Mouse (Mus musculus) layer of hippocampus, postnatal 25 days (tissue): Measurements from ENCODE around the gene Atp5d. TPM values are rescaled to one million over a fixed set of nuclear protein-coding genes. Genes with fewer than 3 reads are reported as not detected.
A peak's percentile ranks its signal among the peaks of the same experiment; 100 is the strongest.
"Not testable (repeated sequence)": the region's sequence is repeated elsewhere in the genome, so short reads cannot be mapped to it uniquely, and the experiment has no call there.

Source experiments
- DNase-seq, 2 experiments: peaks; one replicate each; pipeline ENCODE4 v3.0.0; 2022; ENCODE audit warnings: mixed read lengths in 2 of 2, low spot score in 1 of 2; ENCODE audit errors: extremely low spot score in 1 of 2
- total RNA-seq, 2 experiments: library from RNA; stranded (reverse); gene quantifications; 2 replicates each; pipeline ENCODE4 v1.2.3; 2021

Gene Atp5d
- total RNA-seq, 2 experiments from 2014 or later, result 338 to 391 TPM

DNA sequence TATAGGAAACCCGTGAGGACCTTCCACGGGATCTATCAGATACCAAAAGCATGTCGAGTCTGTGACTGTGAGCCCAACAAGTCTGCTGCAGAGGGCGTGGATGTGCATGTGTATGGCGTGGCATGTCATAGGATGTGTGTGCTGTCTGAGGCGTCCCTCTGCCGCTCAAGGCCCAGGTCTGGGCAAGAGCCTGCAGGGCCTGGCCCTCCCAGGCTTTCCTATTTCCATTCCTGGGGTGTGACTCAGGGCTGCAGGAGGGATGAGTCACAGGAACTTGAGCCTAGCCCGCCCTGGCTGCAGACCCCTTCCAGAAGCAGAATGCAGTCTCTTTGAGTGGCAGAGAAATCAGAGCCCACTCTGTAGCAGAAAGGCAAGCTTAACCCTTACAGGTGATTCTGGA is 25.3 kb downstream of the Atp5d start:
- no peak for DNase-seq

- DNase-seq, result no peak
Measured at GRCm38 (mm10) chr10:80164161-80164997, 25.9 kb downstream of the Atp5d start.

DNA sequence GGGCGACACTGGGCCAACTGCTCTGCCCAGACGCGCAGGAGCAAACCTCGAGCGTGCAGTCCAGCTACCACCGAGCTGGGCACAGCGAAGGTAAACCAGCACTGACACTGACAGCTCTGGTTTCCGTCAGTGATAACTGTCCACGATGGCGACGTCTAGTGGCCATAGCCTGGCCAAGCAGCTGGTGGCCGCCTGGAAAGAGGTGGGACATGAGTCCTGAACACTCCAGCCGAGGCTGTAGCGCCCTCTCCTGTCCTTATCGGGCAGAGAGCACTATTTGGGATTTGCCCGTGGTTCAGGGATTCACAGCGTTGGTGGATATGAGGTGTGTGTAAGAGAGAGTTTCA is 26.5 kb downstream of the Atp5d start:
- DNase-seq, result peak; percentile 82 to 92

DNA sequence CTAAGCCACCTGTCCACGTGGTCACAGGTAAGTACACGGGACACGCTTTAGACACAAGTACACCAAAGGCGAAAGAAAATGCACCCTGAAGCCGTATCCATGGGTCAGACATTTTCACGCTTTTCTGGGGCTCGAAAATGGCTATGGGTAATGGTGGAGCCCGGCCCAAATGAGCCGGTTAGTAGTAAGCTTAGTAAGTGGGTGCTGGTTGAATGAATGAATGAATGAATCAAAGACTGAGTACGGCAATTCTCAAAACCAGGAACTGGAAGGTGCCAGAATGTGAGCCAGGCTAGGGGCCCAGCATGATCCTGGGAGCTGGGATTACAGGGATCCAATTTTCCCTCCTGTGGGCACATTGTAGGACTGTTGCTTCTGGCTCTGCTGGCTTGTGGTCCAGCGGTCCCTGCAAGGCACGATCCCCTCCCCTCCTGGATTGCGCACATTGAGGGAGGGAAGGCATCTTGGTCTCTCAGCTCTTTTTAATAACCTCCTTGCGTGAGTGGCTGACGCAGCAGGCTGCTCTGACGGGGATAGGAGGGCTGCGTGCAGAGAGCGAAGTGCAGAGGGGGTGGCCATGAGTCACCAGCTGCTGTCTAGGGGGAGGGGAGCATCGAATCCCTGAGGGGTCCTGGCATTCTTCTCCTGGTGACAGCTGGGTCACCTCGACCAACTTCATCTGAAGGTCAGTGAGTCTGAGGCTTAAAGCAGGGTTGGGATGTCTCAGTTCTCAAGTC is 27.1 kb downstream of the Atp5d start, which contains the start of gene Cirbp:
Gene Cirbp, plus strand, starts transcription at position 594 of the 737 bp plus-strand sequence.
- no peak for DNase-seq

- DNase-seq, result not testable (repeated sequence)
Measured at GRCm38 (mm10) chr10:80166136-80166535, 27.7 kb downstream of the Atp5d start.

- DNase-seq, result peak; percentile 97 to 98
Measured at GRCm38 (mm10) chr10:80167460-80168037, 29.1 kb downstream of the Atp5d start.

DNA sequence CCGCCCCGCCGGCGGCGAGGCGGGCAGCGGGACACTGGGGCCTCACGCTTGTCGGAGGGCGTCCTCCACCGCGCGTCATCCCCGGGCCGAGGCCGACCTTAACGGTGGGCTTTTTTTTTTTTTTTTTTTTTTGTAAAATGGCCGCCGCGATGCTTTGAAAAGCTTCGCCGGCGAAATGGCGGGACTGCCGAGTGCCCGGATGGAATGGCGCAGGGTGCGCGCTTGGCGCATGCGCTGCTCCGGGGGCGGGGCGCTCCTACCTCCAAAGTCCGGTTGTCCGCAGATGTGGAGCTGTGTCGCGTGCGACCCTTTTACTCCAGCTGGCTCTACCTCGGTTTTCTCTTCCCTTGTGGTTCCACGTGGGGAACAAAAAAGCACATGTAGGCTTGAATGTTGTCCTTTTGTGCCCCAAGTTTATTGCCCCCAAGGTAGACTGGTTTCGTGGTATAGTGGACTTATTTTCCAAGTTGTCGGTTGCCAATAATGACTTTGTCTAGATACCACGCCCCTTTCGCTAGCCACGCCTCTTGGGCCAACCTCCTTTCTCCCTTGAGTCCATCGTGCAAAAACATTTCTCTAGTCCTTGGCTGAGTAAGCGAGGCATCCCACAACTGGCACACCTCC is 29.7 kb downstream of the Atp5d start:
- DNase-seq, result peak; percentile 88 to 91

- no peak for DNase-seq
Measured at GRCm38 (mm10) chr10:80169070-80169469, 30.6 kb downstream of the Atp5d start.

DNA sequence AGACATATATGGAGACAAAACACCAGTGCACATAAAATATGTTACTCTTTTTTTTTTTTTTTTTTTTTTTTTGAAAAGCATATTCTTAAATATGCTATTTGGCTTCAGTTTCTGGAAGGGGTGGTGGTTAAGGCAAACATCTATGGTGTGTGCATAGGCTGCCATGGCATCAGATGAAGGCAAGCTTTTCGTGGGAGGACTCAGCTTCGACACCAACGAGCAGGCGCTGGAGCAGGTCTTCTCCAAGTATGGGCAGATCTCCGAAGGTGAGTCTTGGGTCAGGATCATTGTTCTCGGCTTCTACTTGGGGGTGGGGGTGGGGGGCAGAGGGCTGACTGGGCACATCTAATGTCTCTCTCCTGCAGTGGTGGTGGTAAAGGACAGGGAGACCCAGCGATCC is 31.2 kb downstream of the Atp5d start:
- DNase-seq, result no peak

DNA sequence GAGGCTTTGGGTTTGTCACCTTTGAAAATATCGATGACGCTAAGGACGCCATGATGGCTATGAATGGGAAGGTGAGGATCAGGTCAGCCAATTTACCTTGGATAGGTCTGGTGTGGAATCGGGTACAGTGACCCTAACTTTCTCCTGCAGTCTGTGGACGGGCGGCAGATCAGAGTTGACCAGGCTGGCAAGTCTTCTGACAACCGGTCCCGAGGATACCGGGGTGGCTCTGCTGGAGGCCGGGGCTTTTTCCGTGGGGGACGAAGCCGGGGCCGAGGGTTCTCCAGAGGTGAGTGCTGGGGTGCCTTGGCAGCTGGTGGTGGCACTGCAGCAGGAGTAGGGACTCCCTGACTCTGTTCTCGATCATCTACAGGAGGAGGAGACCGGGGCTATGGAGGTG is 31.6 kb downstream of the Atp5d start:
- DNase-seq, result no peak

DNA sequence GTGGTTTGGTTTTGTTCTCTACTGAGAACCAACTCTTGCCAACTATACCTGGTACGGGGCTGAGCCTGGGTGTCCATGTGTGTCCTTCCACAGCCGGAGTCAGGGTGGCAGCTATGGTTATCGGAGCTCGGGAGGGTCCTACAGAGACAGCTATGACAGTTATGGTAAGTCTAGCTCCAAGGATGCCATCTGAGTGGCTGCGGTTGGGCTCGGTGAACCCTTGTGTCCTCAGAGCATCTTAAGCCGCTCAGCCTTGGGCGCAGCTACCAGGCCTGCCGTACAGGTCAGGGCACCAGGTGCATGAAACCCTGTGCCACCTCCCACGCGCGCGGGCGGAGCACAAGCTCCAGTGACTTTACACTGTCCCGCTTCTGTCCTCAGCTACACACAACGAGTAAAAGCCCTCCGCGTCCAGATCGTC is 32.2 kb downstream of the Atp5d start:
- DNase-seq, result no peak

- no peak for DNase-seq
Measured at GRCm38 (mm10) chr10:80171252-80171651, 32.8 kb downstream of the Atp5d start.

DNA sequence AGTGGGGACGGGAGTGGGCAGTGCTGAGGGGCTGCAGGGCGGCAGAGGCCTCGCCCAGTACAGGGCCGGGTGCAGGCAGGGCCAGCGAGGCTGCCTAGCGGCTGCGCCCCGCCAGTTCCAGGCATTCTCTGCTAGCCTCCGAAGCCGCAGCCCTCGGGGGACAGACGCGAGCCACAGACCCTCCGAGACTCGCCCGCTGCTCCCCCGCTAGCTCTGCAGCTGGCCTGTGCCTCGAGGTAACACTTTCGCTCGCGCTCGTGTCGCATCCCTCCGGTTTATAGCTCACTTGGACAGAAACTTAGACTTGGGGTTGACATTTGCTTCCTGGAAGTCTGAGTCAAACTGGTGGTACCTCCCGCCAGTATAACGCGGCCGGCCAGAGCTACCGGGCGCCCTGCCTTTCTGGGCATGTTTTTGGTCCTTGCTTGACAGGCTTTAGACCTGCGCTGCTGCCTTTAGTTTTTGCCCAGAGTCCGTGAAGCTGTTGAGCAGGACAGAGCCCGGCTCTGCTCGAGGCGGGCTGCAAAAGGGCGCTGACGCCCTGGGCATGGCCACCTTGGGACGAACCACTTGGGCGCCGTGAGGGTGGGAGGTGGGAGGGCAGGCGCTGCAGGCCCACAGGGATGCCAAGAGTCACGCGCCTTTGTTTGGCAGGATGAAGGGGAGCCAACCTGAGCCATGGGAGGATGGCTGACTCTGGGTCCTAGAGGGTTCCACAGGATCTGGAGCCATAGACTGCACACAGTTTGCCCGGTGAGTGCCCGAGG is 33.5 kb downstream of the Atp5d start:
- peak in 1 of 2 experiments; percentile 30 for DNase-seq

DNA sequence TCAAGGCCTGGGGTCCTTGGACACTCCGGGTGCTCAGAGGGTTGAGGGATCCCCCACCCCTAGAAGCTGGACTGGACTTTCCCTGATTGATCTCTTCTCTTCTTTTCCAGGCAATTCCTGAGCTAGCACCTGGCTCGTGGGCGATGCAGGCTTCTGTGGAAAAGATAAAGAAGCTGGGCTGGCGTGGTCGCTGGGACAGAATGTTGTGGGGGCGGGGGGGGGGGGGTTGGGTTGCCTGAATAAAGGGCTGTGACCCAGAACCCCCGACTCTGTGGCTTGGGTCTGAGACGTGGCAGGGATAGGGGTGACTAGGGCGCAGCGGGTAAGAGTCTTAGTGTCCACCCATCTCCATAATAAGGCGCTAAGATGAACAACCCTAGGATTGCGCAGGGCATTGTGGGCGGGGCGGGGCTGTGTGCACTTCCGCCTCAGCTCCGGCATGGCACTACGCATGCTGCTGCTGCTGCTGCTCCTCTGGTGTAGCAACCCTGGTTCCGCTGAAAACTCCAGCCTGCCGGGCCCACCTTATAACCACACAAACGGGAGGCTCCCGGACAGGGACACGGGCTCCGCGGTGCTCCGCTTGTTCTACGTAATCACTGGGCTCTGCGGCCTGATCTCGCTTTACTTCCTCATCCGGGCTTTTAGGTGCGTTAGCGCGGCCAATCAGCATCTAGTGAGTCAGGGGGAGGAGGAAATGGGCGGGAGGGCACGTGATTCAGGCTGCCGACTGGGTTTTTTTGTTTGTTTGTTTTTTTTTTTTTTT is 34.3 kb downstream of the Atp5d start, which contains the start of gene 1600002K03Rik:
Gene 1600002K03Rik, plus strand, starts transcription at position 418 of the 766 bp plus-strand sequence.
- peak; percentile 70 to 84 for DNase-seq

DNA sequence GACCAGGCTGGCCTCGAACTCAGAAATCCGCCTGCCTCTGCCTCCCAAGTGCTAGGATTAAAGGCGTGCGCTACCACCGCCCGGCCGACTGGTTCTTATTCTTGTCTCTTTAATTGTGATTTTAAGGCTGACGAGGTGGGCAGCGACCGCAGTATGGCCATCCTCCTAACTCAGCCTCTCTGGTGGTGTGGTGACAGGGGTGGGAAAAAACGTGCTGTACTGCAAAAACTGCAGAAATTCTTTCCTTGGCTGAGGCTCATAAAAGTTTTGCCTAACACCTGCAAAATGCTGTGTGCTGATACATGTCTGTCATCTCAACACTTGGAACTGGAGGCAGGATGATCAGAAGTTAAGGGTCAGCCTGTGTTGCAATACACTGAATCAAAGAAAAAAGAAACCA is 34.9 kb downstream of the Atp5d start:
- no peak for DNase-seq

- no peak for DNase-seq
Measured at GRCm38 (mm10) chr10:80173955-80174640, 35.7 kb downstream of the Atp5d start.

DNA sequence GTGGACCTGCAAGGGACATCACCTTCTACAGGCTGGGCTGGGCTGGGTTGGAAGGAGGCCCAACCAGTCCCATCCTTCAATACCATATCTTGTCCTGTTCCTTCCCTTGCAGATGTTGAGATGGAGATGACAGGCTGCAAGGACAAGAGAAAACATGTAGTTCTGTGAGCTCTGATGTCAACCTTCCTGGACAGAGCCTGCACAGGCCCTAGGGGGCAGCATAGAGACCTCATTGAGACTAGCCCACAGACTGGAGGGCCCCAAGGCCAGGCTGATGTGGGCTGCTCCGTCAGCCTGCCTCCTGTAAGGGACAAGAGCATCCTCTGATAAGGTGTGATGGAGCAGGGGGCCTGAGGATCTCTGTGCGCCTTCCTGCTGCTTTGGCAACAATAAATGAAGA is 36.3 kb downstream of the Atp5d start:
- DNase-seq, result no peak

GRCm38 (mm10) chr10:80175536-80176269 is 37.3 kb downstream of the Atp5d start:
- DNase-seq, result no peak
